Mouse (Mus musculus): Measurements from ENCODE around the gene Tmem145. TPM values are rescaled to one million over a fixed set of nuclear protein-coding genes. Genes with fewer than 3 reads are reported as not detected.

Gene Tmem145
- total RNA-seq, 2 experiments from 2014 or later: not detected

Other genes starting within 250 kb of the Tmem145 start
- 1 to 10 TPM; 4.4 to 5.7 TPM for gene Grik5, start 233.8 kb upstream of the Tmem145 start, total RNA-seq (2021)
- 10 to 100 TPM in 1 of 2 experiments, 1 to 10 TPM in 1; 9.8 to 10.7 TPM for gene Zfp574, start 233.5 kb upstream of the Tmem145 start, total RNA-seq (2021)
- under 1 TPM; 0.53 to 0.68 TPM for gene Pou2f2, start 126.4 kb upstream of the Tmem145 start, total RNA-seq (2021)
- 10 to 100 TPM; 17.3 to 22.2 TPM for gene Dedd2, start 85.5 kb upstream of the Tmem145 start, total RNA-seq (2021)
- 1 to 10 TPM; 8.9 to 10.0 TPM for gene Zfp526, start 84.7 kb upstream of the Tmem145 start, total RNA-seq (2021)
- 10 to 100 TPM; 67.5 to 69.2 TPM for gene Gsk3a, start 68.3 kb upstream of the Tmem145 start, total RNA-seq (2021)
- gene Erf, start 55.3 kb upstream of the Tmem145 start, total RNA-seq (2021): 10 to 100 TPM; 22.3 to 26.2 TPM
- 10 to 100 TPM; 63.7 to 68.7 TPM for gene Cic, start 38.4 kb upstream of the Tmem145 start, total RNA-seq (2021)
- 1 to 10 TPM; 3.7 to 5.1 TPM for gene Pafah1b3, start 8.1 kb upstream of the Tmem145 start, total RNA-seq (2021)
- gene Prr19, start 4.7 kb upstream of the Tmem145 start, total RNA-seq (2021): not detected
- gene Megf8, start 11.1 kb downstream of the Tmem145 start, total RNA-seq (2021): 10 to 100 TPM; 30.4 to 31.1 TPM
- not detected for gene Cnfn, start 63.6 kb downstream of the Tmem145 start, total RNA-seq (2021)
- gene Lipe, start 92.6 kb downstream of the Tmem145 start, total RNA-seq (2021): 10 to 100 TPM; 53.3 to 57.8 TPM
- gene Cxcl17, start 106.8 kb downstream of the Tmem145 start, total RNA-seq (2021): not detected
- 10 to 100 TPM; 12.0 to 15.8 TPM for gene Ceacam1, start 171.5 kb downstream of the Tmem145 start, total RNA-seq (2021)
- gene Ceacam2, start 233.8 kb downstream of the Tmem145 start, total RNA-seq (2021): 1 to 10 TPM; 1.4 to 2.1 TPM

Data from heart, postnatal 36 days (tissue).